Mouse (Mus musculus): ENCODE results near the gene Rpap2.

GRCm38 (mm10) chr5:107598380-107598779 lies 1.2 kb downstream of the Rpap2 start:
- TF ChIP-seq CTCF (IDR thresholded peaks at IDR 0.05; ENCODE audit: insufficient read depth, low read depth, low read length) (no peak), POLR2A (IDR thresholded peaks at IDR 0.05; ENCODE audit: insufficient read depth, low read depth, low read length) (no peak)
